Mouse (Mus musculus) C2C12 (cell line): ENCODE measurements around the gene Kat14. TPM values are rescaled to one million over a fixed set of nuclear protein-coding genes. Genes with fewer than 3 reads are reported as not detected.
"Not testable (repeated sequence)": the region's sequence is repeated elsewhere in the genome, so short reads cannot be mapped to it uniquely, and the experiment has no call there.

Experiments used
- H3K27me3 ChIP-seq: one replicate; pipeline ENCODE4 v1.6.1; 2011; ENCODE audit not compliant: control insufficient read depth, insufficient read depth, insufficient read length
- H3K36me3 ChIP-seq: one replicate; pipeline ENCODE4 v1.6.1; 2011; ENCODE audit not compliant: control insufficient read depth, insufficient read depth
- H3K4me3 ChIP-seq: one replicate; pipeline ENCODE4 v1.5.1; 2011; ENCODE audit warnings: mild to moderate bottlenecking, control low read depth; ENCODE audit not compliant: poor library complexity, insufficient read depth, severe bottlenecking
- H3K79me2 ChIP-seq: one replicate; pipeline ENCODE4 v1.6.1; 2011; ENCODE audit not compliant: control insufficient read depth, insufficient read depth
- H3K79me3 ChIP-seq: one replicate; pipeline ENCODE4 v1.6.1; 2011; ENCODE audit warnings: low read depth, control low read depth
- H3ac ChIP-seq: one replicate; pipeline ENCODE3; 2011; ENCODE audit warnings: low read depth; ENCODE audit not compliant: control insufficient read depth, insufficient read length
- CEBPB ChIP-seq: IDR thresholded peaks from one replicate; pipeline ENCODE4 v1.6.1; 2011; ENCODE audit warnings: low read depth, mild to moderate bottlenecking, control low read depth, moderate library complexity
- CTCF ChIP-seq: IDR thresholded peaks from one replicate; pipeline ENCODE4 v1.5.1; 2011; ENCODE audit not compliant: control insufficient read depth, insufficient read depth, insufficient read length
- FOSL1 ChIP-seq: IDR thresholded peaks from one replicate; pipeline ENCODE4 v1.8.0; 2011; ENCODE audit warnings: mild to moderate bottlenecking, low read length; ENCODE audit not compliant: poor library complexity, insufficient read depth, severe bottlenecking
- MAX ChIP-seq: IDR thresholded peaks from one replicate; pipeline ENCODE4 v1.6.1; 2011; ENCODE audit warnings: mild to moderate bottlenecking, control low read depth
- MYOD1 ChIP-seq: IDR thresholded peaks from one replicate; pipeline ENCODE4 v1.6.1; 2011; ENCODE audit warnings: low read depth; ENCODE audit not compliant: control insufficient read depth, insufficient read length
- MYOG ChIP-seq: IDR thresholded peaks from one replicate; pipeline ENCODE4 v1.6.1; 2011; ENCODE audit not compliant: control insufficient read depth, insufficient read length; ENCODE audit errors: extremely low read depth
- USF1 ChIP-seq: IDR thresholded peaks from one replicate; pipeline ENCODE4 v1.6.1; 2011; ENCODE audit warnings: low read depth, mild to moderate bottlenecking, control low read depth, moderate library complexity
- polyA plus RNA-seq: library from polyadenylated mRNA; unstranded; fragments of >200 nt; fragmentation: generic; extraction: Trizol; gene quantifications from one replicate; pipeline ENCODE4 v1.2.1, GENCODE M21; 2012; ENCODE audit warnings: missing spikeins

Gene Kat14
- polyA plus RNA-seq, 1 experiment, result 32.6 TPM

GRCm38 (mm10) chr2:144330960-144331371 lies 37.8 kb upstream of the Kat14 start:
- H3K36me3 ChIP-seq, result no peaks in the 10 kb centered on the region
- H3K4me3 ChIP-seq, result no peak overlapping the region
- H3K79me3 ChIP-seq, result no peaks in the 10 kb centered on the region
- H3ac ChIP-seq, result no peak overlapping the region
- peaks cover 51% of the 10 kb centered on the region for H3K27me3 ChIP-seq
- TF ChIP-seq CEBPB (no peak), MYOD1 (no peak), USF1 (no peak), MYOG (no peak), FOSL1 (no peak), MAX (no peak), CTCF (no peak)
- H3K79me2 ChIP-seq, result no peaks in the 10 kb centered on the region

DNA sequence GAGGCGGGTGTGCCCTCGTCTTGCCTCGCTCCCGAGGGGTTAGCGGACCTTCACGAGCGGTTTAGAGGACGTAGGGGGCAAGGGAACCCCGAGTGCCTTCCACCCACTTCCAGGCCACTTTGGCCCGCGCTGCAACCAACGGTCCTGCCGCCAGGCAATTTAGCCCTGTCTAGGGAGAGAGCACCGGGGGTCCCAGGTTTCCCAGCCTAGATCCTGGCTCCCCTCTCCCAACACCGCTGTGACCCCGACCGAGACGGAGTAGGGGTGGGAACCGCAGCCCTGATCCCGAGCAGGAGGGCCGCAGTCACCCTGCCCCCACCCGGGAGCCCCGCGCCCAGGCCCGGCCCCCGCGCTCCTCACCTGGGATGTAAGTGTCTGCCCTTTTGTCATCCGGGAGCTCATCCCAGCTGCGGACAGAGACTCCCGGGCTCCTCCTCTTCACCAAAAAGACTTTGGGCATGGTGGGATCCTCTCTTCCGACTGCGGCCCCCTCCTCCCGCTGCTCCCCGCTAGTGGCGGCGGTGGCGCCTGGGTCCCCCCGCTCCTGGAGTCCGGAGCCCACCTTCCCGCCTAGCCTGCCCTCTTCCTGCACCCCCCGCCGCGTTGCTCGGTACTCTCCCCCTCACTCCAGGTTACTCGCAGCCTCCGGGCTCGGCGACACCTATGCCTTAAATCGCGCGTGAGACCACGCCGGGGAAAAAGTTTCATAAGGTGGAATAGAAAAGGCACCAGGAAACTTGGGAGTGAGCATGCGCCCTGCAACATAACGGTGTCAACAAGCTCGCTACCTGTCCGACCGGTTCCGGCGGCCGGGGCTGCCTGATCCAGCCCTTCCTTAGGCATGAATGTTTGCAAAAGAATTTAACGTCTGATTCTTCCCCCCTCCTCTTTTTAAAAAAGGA lies 37.1 kb upstream of the Kat14 start, which contains the start of gene Ovol2:
Gene Ovol2 (minus strand): TSS at position 746 of the 902 bp plus-strand sequence.
- no peaks in the 10 kb centered on the region for H3K79me2 ChIP-seq
- H3K27me3 ChIP-seq, result peaks cover 50% of the 10 kb centered on the region
- no peaks in the 10 kb centered on the region for H3K79me3 ChIP-seq
- H3K36me3 ChIP-seq, result no peaks in the 10 kb centered on the region
- no peak within 1 kb of the TSS for H3ac ChIP-seq
- no peak for TF ChIP-seq FOSL1
- H3K4me3 ChIP-seq, result no peak within 1 kb of the TSS

- Histone ChIP-seq H3ac (no peak overlapping the region), H3K79me3 (no peaks in the 10 kb centered on the region), H3K4me3 (no peak overlapping the region), H3K36me3 (no peaks in the 10 kb centered on the region), H3K79me2 (no peaks in the 10 kb centered on the region), H3K27me3 (peaks cover 48% of the 10 kb centered on the region)
- no peak for TF ChIP-seq USF1
- no peak for TF ChIP-seq MYOG
- no peak for TF ChIP-seq CEBPB
- TF ChIP-seq FOSL1, result no peak
- TF ChIP-seq MAX, result no peak
- TF ChIP-seq CTCF, result no peak
- TF ChIP-seq MYOD1, result no peak
Observed at GRCm38 (mm10) chr2:144332486-144332885, 36.3 kb upstream of the Kat14 start.

GRCm38 (mm10) chr2:144333138-144333842 lies 35.5 kb upstream of the Kat14 start:
- no peak for TF ChIP-seq FOSL1
- TF ChIP-seq CEBPB, result no peak
- TF ChIP-seq MAX, result no peak
- no peak for TF ChIP-seq MYOD1
- TF ChIP-seq USF1, result no peak
- TF ChIP-seq MYOG, result no peak
- no peak for TF ChIP-seq CTCF
- no peak overlapping the region for H3ac ChIP-seq
- H3K27me3 ChIP-seq, result peaks cover 48% of the 10 kb centered on the region
- no peak overlapping the region for H3K4me3 ChIP-seq
- H3K79me3 ChIP-seq, result no peaks in the 10 kb centered on the region
- no peaks in the 10 kb centered on the region for H3K36me3 ChIP-seq
- H3K79me2 ChIP-seq, result no peaks in the 10 kb centered on the region

GRCm38 (mm10) chr2:144337230-144337629 lies 31.6 kb upstream of the Kat14 start:
- H3K79me2 ChIP-seq, result no peaks in the 10 kb centered on the region
- peaks cover 24% of the 10 kb centered on the region for H3K27me3 ChIP-seq
- TF ChIP-seq CEBPB (no peak), MYOG (no peak), MYOD1 (no peak), FOSL1 (no peak), USF1 (no peak), CTCF (no peak), MAX (no peak)
- H3K4me3 ChIP-seq, result no peak overlapping the region
- H3K79me3 ChIP-seq, result no peaks in the 10 kb centered on the region
- H3ac ChIP-seq, result no peak overlapping the region
- H3K36me3 ChIP-seq, result no peaks in the 10 kb centered on the region

DNA sequence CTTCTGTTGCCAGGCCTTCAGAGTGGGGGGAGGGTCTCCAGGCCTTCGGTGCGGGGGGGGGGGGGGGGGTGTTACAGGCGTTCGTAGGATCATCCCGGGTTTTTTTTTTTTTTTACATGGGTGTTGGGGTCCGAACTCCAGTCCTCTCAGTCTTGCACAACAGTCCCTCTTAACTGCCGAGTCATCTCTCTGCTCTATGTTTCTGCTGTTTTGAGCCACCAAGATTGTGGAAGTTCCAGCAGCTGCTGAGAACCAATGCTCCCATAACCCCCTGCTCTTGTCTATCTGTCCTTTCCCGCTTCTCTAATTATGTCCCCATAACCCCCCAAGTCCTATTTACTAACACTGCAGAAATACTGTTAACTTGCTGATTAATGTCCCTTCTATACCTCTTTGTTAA lies 31.1 kb upstream of the Kat14 start:
- Histone ChIP-seq H3K79me2 (no peaks in the 10 kb centered on the region), H3K79me3 (no peaks in the 10 kb centered on the region), H3K4me3 (no peak overlapping the region), H3ac (no peak overlapping the region), H3K36me3 (no peaks in the 10 kb centered on the region), H3K27me3 (peaks cover 20% of the 10 kb centered on the region)
- no peak for TF ChIP-seq USF1
- TF ChIP-seq MYOD1, result no peak
- TF ChIP-seq MYOG, result no peak
- no peak for TF ChIP-seq MAX
- TF ChIP-seq CTCF, result no peak
- no peak for TF ChIP-seq CEBPB
- TF ChIP-seq FOSL1, result no peak

DNA sequence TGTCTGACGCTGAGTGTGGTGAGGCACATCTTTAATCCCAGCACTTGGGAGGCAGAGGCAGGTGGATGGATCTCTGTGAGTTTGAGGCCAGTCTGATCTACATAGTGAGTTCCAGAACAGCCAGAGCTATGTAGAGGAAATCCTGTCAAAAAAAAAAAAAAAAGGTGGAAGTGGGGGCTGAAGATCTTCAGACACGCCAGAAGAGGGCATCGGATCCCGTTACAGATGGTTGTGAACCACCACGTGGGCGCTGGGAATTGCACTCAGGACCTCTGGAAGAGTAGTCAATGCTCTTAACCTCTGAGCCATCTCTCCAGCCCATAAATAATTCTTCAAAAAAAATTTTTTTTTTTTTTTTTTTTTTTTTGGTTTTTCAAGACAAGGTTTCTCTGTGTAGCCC lies 30.6 kb upstream of the Kat14 start:
- not testable (repeated sequence) for H3K36me3 ChIP-seq, H3K79me3 ChIP-seq, H3K4me3 ChIP-seq, H3K79me2 ChIP-seq, H3ac ChIP-seq
- peaks cover 16% of the 10 kb centered on the region for H3K27me3 ChIP-seq
